Mouse (Mus musculus): ENCODE results near the gene Cox8b.

Gene Cox8b

GRCm38 (mm10) chr7:140900220-140900619 lies at the start of gene Cox8b:
Gene Cox8b (minus strand): TSS chr7:140900446.
- POLR2A ChIA-PET = interaction anchor here in 2 of 4 experiments (0.9 to 2.5 kb wide), 6 partner anchors 8 to 59 kb away, joined by 3 to 7 read pairs (median 6); no protein-coding TSS in a partner anchor
- CTCF ChIA-PET = no interaction called here

- CTCF ChIA-PET = no interaction called here
- POLR2A ChIA-PET = interaction anchor here in 1 of 4 experiments (0.9 to 1.7 kb wide), 3 partner anchors 40 to 102 kb away, joined by 3 to 6 read pairs (median 3); no protein-coding TSS in a partner anchor
Measured at GRCm38 (mm10) chr7:140949255-140949654, 49.0 kb upstream of the Cox8b start.

- ChIA-PET CTCF (interaction anchor here in 1 of 4 experiments (1.1 kb wide), 1 partner anchor 101 kb away, joined by 3 read pairs; no protein-coding TSS in a partner anchor), POLR2A (interaction anchor here in 3 of 4 experiments (0.6 to 2.2 kb wide), 7 partner anchors 10 to 122 kb away, joined by 3 to 6 read pairs (median 3); no protein-coding TSS in a partner anchor)
Measured at GRCm38 (mm10) chr7:140948161-140948560, 47.9 kb upstream of the Cox8b start.

- ChIA-PET CTCF (no interaction called here), POLR2A (interaction anchor here in 2 of 4 experiments (0.5 to 2.2 kb wide), 5 partner anchors 12 to 522 kb away, joined by 3 to 6 read pairs (median 3); no protein-coding TSS in a partner anchor)
Measured at GRCm38 (mm10) chr7:140946980-140947379, 46.7 kb upstream of the Cox8b start.

- CTCF ChIA-PET = no interaction called here
- POLR2A ChIA-PET = interaction anchor here in 1 of 4 experiments (1.0 to 1.2 kb wide), 2 partner anchors 13 to 523 kb away, joined by 3 to 4 read pairs; no protein-coding TSS in a partner anchor
Measured at GRCm38 (mm10) chr7:140946311-140946710, 46.1 kb upstream of the Cox8b start.

GRCm38 (mm10) chr7:140945247-140945646 lies 45.0 kb upstream of the Cox8b start:
- CTCF ChIA-PET = interaction anchor here in 1 of 4 experiments (0.8 kb wide), 1 partner anchor 63 kb away, joined by 3 read pairs; no protein-coding TSS in a partner anchor
- POLR2A ChIA-PET = no interaction called here

- ChIA-PET POLR2A (interaction anchor here in 3 of 4 experiments (0.6 to 3.8 kb wide), 16 partner anchors 7 to 808 kb away, joined by 3 to 23 read pairs (median 4); partner anchors contain the start of genes Ifitm1 (in 1 of the 3), Ifitm2 (in 1 of the 3), Ifitm5 (in 1 of the 3) and Zfp941 (in 1 of the 3)), CTCF (interaction anchor here in 1 of 4 experiments (1.5 to 1.6 kb wide), 2 partner anchors 15 to 103 kb away, joined by 5 read pairs; no protein-coding TSS in a partner anchor)
Measured at GRCm38 (mm10) chr7:140944236-140944635, 44.0 kb upstream of the Cox8b start.

GRCm38 (mm10) chr7:140943356-140943755 lies 43.1 kb upstream of the Cox8b start:
- CTCF ChIA-PET = interaction anchor here in 2 of 4 experiments (1.5 to 2.9 kb wide), 4 partner anchors 16 to 104 kb away, joined by 5 to 13 read pairs (median 8); no protein-coding TSS in a partner anchor
- POLR2A ChIA-PET = interaction anchor here in 3 of 4 experiments (0.9 to 3.8 kb wide), 23 partner anchors 8 to 233 kb away, joined by 3 to 26 read pairs (median 6); partner anchors contain the start of genes Gm17387 (in 1 of the 3), Ifitm1 (in 1 of the 3), Ifitm2 (in 1 of the 3) and Ifitm5 (in 1 of the 3)

GRCm38 (mm10) chr7:140942811-140943210 lies 42.6 kb upstream of the Cox8b start:
- CTCF ChIA-PET = interaction anchor here in 3 of 4 experiments (0.6 to 2.9 kb wide), 15 partner anchors 12 to 529 kb away, joined by 3 to 15 read pairs (median 8); partner anchors contain the start of gene Nlrp6 (in 1 of the 3)

GRCm38 (mm10) chr7:140942341-140942740 lies 42.1 kb upstream of the Cox8b start:
- ChIA-PET CTCF (interaction anchor here in 3 of 4 experiments (0.6 to 2.9 kb wide), 31 partner anchors 12 to 533 kb away, joined by 3 to 15 read pairs (median 5); partner anchors contain the start of genes Nlrp6 (in 1 of the 3), Polr2l (in 1 of the 3) and Tspan4 (in 1 of the 3)), POLR2A (interaction anchor here (0.6 to 3.8 kb wide), 50 partner anchors 8 to 1197 kb away, joined by 3 to 26 read pairs (median 5); partner anchors contain the start of genes Ifitm2 (in 2 of the 4), Ifitm5 (in 2 of the 4), Lrrc56 (in 2 of the 4) and Gm17387 (in 1 of the 4))

More at GRCm38 (mm10) chr7:140942811-140943210, 42.6 kb upstream of the Cox8b start:
- POLR2A ChIA-PET = interaction anchor here (0.6 to 3.8 kb wide), 32 partner anchors 8 to 1067 kb away, joined by 3 to 26 read pairs (median 5); partner anchors contain the start of genes Ifitm2 (in 2 of the 4), Gm17387 (in 1 of the 4), Ifitm1 (in 1 of the 4) and Ifitm5 (in 1 of the 4)

GRCm38 (mm10) chr7:140941222-140942051 lies 41.2 kb upstream of the Cox8b start, which contains the start of gene Pgghg:
Gene Pgghg (plus strand): TSS chr7:140941391.
- POLR2A ChIA-PET = interaction anchor here (0.6 to 3.8 kb wide), 58 partner anchors 9 to 1196 kb away, joined by 3 to 26 read pairs (median 4); partner anchors contain the start of genes Ifitm2 (in 2 of the 4), Ifitm5 (in 2 of the 4), Lrrc56 (in 2 of the 4) and Deaf1 (in 1 of the 4)

GRCm38 (mm10) chr7:140939669-140940171 lies 39.5 kb upstream of the Cox8b start:
- ChIA-PET CTCF (interaction anchor here in 3 of 4 experiments (0.6 to 2.8 kb wide), 12 partner anchors 17 to 538 kb away, joined by 3 to 12 read pairs (median 4); partner anchors contain the start of gene Scgb1c1 (in 1 of the 3)), POLR2A (interaction anchor here in 3 of 4 experiments (0.6 to 2.6 kb wide), 18 partner anchors 11 to 1872 kb away, joined by 3 to 14 read pairs (median 4); partner anchors contain the start of gene Ifitm5 (in 1 of the 3))

More at GRCm38 (mm10) chr7:140941222-140942051, 41.2 kb upstream of the Cox8b start, which contains the start of gene Pgghg:
- CTCF ChIA-PET = interaction anchor here (0.6 to 2.9 kb wide), 43 partner anchors 9 to 972 kb away, joined by 3 to 15 read pairs (median 4); partner anchors contain the start of genes Ifitm5 (in 1 of the 4), Nlrp6 (in 1 of the 4), Polr2l (in 1 of the 4) and Tspan4 (in 1 of the 4)

GRCm38 (mm10) chr7:140938896-140939295 lies 38.6 kb upstream of the Cox8b start:
- ChIA-PET POLR2A (interaction anchor here in 3 of 4 experiments (0.6 to 2.9 kb wide), 19 partner anchors 11 to 601 kb away, joined by 3 to 14 read pairs (median 5); partner anchors contain the start of gene Ifitm5 (in 1 of the 3)), CTCF (interaction anchor here (0.6 to 2.8 kb wide), 10 partner anchors 13 to 238 kb away, joined by 3 to 12 read pairs (median 4); partner anchors contain the start of gene Scgb1c1 (in 1 of the 4))

- CTCF ChIA-PET = interaction anchor here (0.6 to 2.8 kb wide), 12 partner anchors 11 to 238 kb away, joined by 3 to 12 read pairs (median 4); partner anchors contain the start of gene Scgb1c1 (in 1 of the 4)
- POLR2A ChIA-PET = interaction anchor here in 3 of 4 experiments (0.7 to 2.9 kb wide), 14 partner anchors 9 to 101 kb away, joined by 3 to 14 read pairs (median 6); no protein-coding TSS in a partner anchor
Measured at GRCm38 (mm10) chr7:140938436-140938835, 38.2 kb upstream of the Cox8b start.

GRCm38 (mm10) chr7:140927181-140927580 lies 26.9 kb upstream of the Cox8b start:
- POLR2A ChIA-PET = interaction anchor here in 2 of 4 experiments (1.6 to 1.9 kb wide), 2 partner anchors 11 to 15 kb away, joined by 4 to 9 read pairs; no protein-coding TSS in a partner anchor

GRCm38 (mm10) chr7:140923070-140923775 lies 23.0 kb upstream of the Cox8b start:
- CTCF ChIA-PET = interaction anchor here (0.6 to 4.4 kb wide), 21 partner anchors 11 to 472 kb away, joined by 3 to 37 read pairs (median 4); partner anchors contain the start of genes Pgghg (in 3 of the 4), Bet1l (in 1 of the 4) and Scgb1c1 (in 1 of the 4)
- POLR2A ChIA-PET = interaction anchor here (0.5 to 3.8 kb wide), 37 partner anchors 10 to 469 kb away, joined by 3 to 30 read pairs (median 5); partner anchors contain the start of genes Pgghg (in 2 of the 4), Rassf7 (in 2 of the 4), Ifitm1 (in 1 of the 4) and Rnh1 (in 1 of the 4)

More at GRCm38 (mm10) chr7:140927181-140927580, 26.9 kb upstream of the Cox8b start:
- CTCF ChIA-PET = interaction anchor here in 2 of 4 experiments (0.7 to 1.5 kb wide), 2 partner anchors 11 to 24 kb away, joined by 3 to 4 read pairs; no protein-coding TSS in a partner anchor
